Mouse (Mus musculus) forebrain, embryonic 15.5 days (tissue): ENCODE measurements around the gene Cldn34c3. TPM values are rescaled to one million over a fixed set of nuclear protein-coding genes. Genes with fewer than 3 reads are reported as not detected.
"Not testable (repeated sequence)": the region's sequence is repeated elsewhere in the genome, so short reads cannot be mapped to it uniquely, and the experiment has no call there.

Experiments used
- ATAC-seq: fragments of 200-750 bp; cut with Nextera tagmentation; replicated peaks from 2 replicates; pipeline ENCODE4 v1.8.0; 2017; ENCODE audit warnings: mild to moderate bottlenecking, moderate TSS enrichment, moderate library complexity
- H3K27ac ChIP-seq: fragments of 300-500 bp; sonication (generic); replicated peaks from 2 replicates; pipeline ENCODE4 v1.5.1; 2015; ENCODE audit warnings: mild to moderate bottlenecking, inconsistent platforms
- H3K27me3 ChIP-seq: fragments of 300-500 bp; sonication (generic); 2 replicates; pipeline ENCODE4 v1.6.1; 2015; ENCODE audit warnings: inconsistent platforms
- H3K36me3 ChIP-seq: fragments of 300-500 bp; sonication (generic); 2 replicates; pipeline ENCODE4 v1.6.1; 2015; ENCODE audit warnings: mild to moderate bottlenecking, inconsistent platforms
- H3K4me1 ChIP-seq: fragments of 300-500 bp; sonication (generic); 2 replicates; pipeline ENCODE4 v1.6.1; 2015; ENCODE audit warnings: inconsistent platforms
- H3K4me2 ChIP-seq: fragments of 300-500 bp; sonication (generic); replicated peaks from 2 replicates; pipeline ENCODE4 v1.6.1; 2015; ENCODE audit warnings: mild to moderate bottlenecking, inconsistent platforms
- H3K4me3 ChIP-seq: fragments of 300-500 bp; sonication (generic); 2 replicates; pipeline ENCODE4 v1.5.1; 2015; ENCODE audit warnings: mild to moderate bottlenecking, inconsistent platforms
- H3K9ac ChIP-seq: fragments of 300-500 bp; sonication (generic); replicated peaks from 2 replicates; pipeline ENCODE4 v1.6.1; 2015; ENCODE audit warnings: mild to moderate bottlenecking, inconsistent platforms
- H3K9me3 ChIP-seq: fragments of 300-500 bp; sonication (generic); 2 replicates; pipeline ENCODE4 v1.6.1; 2016; ENCODE audit warnings: inconsistent platforms
- polyA plus RNA-seq: library from polyadenylated mRNA; unstranded; fragments of >200 nt; fragmentation: Nextera tagmentation; extraction: Ambion mirVana; gene quantifications from 2 replicates; pipeline ENCODE4 v1.2.1, GENCODE M21; 2015

Cldn34c3 gene
- not detected in 2 replicates for polyA plus RNA-seq

DNA sequence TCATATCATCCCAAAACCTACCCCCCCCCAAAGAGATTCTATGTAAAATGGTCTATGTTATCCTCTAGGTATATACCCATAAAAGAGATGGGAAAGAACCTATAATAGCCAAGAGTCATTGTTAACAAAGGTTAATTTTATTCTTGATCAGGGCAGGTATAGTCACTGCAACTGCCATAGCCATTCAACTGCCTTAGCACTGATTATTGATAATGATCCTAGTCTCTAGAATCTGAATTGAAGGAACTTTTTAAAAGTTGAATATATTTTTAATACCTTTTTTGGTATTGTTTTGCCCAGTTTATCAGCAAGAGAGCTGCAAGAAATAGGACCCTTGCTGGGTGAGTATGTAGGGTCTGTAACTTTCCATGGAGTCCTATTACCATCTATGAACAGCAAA lies at the start of gene Cldn34c3:
Gene Cldn34c3 (plus strand): TSS at position 301 of the 400 bp plus-strand sequence.
- H3K4me1 ChIP-seq, H3K27me3 ChIP-seq, H3K9ac ChIP-seq, H3K36me3 ChIP-seq, H3K4me2 ChIP-seq, H3K4me3 ChIP-seq, H3K9me3 ChIP-seq, ATAC-seq, H3K27ac ChIP-seq: not testable (repeated sequence)

Other genes with a start within 250 kb of the Cldn34c3 start
- not detected in 2 replicates for gene Cldn34c2, start 212.0 kb upstream of the Cldn34c3 start, polyA plus RNA-seq
- not detected in 2 replicates for gene Gm17467, start 88.9 kb upstream of the Cldn34c3 start, polyA plus RNA-seq